Mouse (Mus musculus): ENCODE results near the gene Fbxo34. TPM values are rescaled to one million over a fixed set of nuclear protein-coding genes. Genes with fewer than 3 reads are reported as not detected.
"Not testable (repeated sequence)": the region's sequence is repeated elsewhere in the genome, so short reads cannot be mapped to it uniquely, and the experiment has no call there.

Gene Fbxo34
- polyA plus RNA-seq (2021) = 23.0 TPM

DNA sequence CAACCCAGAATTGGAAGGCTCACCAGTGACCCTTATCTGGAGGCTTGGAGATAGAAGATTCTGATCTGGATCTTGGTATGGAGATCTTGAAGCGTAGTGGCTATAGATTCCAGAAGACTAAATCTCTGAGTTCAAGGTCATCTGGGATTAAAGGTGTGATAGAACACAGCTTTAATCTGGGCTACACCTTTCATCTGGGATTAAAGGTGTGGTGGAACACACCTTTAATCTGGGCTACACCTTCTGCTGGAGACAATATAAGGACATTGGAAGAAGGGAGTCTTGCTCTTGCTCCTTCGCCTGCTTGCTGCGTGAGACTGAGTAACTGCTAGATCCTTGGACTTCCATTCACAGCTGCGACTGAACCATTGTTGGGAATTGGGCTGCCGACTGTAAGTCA, at the start of gene Fbxo34:
Gene Fbxo34 (plus strand): TSS at position 301 of the 400 bp plus-strand sequence.
- CTCF ChIA-PET; DNase-seq (ENCODE audit: low read depth, low spot score); ATAC-seq; in situ Hi-C loops (cut with MboI; ENCODE audit: low pct_unique_long_range_greater_than_20kb); POLR2A ChIA-PET: not testable (repeated sequence)
- peaks cover 12% of the 10 kb centered on the region for H3K27me3 ChIP-seq

DNA sequence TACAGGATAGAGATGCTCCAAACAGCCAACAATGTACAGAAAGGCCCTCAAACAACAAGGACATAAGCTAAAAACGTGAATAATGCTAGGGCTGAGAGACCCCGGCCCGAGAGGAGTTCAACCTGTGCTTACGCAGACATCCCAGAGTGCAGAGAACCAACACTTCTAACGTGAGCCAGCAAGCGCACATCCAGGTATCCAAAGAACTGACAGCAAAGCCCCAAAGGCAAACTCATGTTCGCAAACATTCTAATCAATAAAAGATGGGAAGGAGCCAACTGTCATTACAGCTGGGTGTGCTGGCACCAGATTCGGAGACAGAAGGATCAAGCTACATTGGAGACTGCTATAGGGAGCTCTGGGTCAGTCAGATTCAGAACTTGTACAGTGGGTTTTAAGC, 47.5 kb upstream of the Fbxo34 start:
- in situ Hi-C loops (cut with MboI; ENCODE audit: low pct_unique_long_range_greater_than_20kb) = no loop called here
- DNase-seq (ENCODE audit: low read depth, low spot score) (no peak), ATAC-seq (no peak)
- POLR2A ChIA-PET = no interaction called here
- no peak for TF ChIP-seq CTCF (IDR thresholded peaks at IDR 0.05)
- H3K27me3 ChIP-seq = no peaks in the 10 kb centered on the region
- CTCF ChIA-PET = no interaction called here

DNA sequence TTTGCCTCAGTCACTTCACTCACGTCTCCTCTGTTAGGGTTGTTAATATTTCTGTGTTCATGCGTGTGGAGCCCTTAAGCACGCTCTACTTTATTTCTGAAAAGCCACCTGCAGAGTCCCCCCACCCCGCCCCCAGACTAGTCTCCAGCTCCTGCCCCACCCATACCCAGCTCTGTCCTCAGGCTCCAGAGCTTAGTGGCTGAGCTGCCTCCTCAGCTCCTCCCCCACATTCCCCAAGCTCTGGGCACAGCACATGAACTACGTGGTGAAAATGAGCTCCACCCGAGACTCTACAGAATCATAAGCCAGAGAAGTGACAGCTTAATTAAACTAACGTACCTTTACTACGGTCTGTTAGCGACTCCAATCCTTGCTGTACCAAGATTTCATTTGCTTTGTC, 44.2 kb upstream of the Fbxo34 start:
- DNase-seq (ENCODE audit: low read depth, low spot score) = no peak
- no peaks in the 10 kb centered on the region for H3K27me3 ChIP-seq
- POLR2A ChIA-PET = no interaction called here
- TF ChIP-seq CTCF (IDR thresholded peaks at IDR 0.05) = no peak
- ATAC-seq = no peak
- CTCF ChIA-PET = interaction anchor here (1.3 to 1.4 kb wide), 3 partner anchors 9 to 71 kb away, joined by 3 to 5 read pairs (median 3); no protein-coding TSS in a partner anchor
- in situ Hi-C loops (cut with MboI; ENCODE audit: low pct_unique_long_range_greater_than_20kb) = no loop called here

DNA sequence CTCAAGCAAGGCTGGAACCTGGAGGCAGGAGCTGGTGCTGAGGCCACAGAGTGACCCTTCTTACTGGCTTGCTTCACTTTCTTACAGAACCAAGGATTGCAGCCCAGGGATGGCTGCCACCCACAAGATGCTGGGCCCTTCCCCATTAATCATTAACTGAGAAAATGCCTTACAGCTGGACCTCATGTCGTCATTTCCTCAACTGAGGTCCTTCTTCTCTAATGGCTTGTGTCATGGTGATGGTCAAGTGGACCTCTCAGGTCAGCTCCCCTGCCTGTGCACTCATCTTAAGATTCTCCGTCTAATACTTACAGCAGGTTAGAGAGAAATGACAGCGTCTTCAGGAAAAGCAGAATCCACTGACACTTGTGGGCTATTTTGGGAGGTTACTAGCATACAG, 32.9 kb upstream of the Fbxo34 start:
- POLR2A ChIA-PET = no interaction called here
- CTCF ChIA-PET = interaction anchor here (0.8 to 1.6 kb wide), 2 partner anchors 9 to 16 kb away, joined by 3 to 4 read pairs; no protein-coding TSS in a partner anchor
- ATAC-seq (no peak), DNase-seq (ENCODE audit: low read depth, low spot score) (no peak)
- no peak for TF ChIP-seq CTCF (IDR thresholded peaks at IDR 0.05)
- in situ Hi-C loops (cut with MboI; ENCODE audit: low pct_unique_long_range_greater_than_20kb) = no loop called here
- H3K27me3 ChIP-seq = no peaks in the 10 kb centered on the region

DNA sequence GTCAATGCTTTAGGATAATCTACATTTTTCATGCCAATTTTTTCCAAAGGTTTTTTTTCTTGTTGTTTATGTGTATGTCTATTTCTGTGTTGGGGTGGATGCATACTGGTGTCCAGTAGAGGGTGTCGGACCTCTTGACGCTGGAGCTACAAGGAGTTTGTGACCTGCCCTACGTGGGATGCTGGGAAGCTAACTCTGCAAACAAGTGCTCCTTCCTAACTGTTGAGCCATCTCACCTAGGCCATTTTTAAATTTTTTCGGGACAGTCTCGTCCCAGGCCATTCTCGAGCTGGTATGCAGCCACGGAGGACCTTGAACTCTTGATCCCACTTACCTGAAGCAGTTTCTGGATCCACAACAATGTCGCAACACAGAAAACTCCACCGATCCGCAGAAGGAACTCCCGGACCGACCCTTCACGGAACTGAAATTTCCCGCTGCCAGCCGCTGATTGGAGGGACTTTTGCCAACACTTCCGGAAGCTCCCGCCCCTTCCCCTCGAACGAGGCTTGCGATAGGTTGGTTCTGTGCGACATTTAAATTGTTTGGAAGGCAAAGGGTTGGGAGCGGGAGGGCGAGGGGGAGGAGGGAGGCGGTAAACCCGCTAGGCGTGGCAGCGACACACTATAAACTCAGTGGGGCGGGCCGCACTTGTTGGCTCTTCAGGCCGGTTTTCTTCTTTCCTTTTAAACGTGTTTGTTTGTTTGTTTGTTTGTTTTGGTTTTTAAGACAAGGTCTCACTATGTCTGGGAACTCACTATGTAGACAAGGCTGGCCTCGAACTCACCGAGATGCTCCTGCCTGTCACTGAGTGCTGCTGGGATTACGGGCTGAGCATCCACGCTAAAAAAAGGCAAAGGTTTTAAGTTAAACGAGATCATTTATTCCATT, 32.2 kb upstream of the Fbxo34 start, which contains the start of gene Dlgap5:
Gene Dlgap5 (minus strand): TSS at position 633 of the 891 bp plus-strand sequence.
- no peaks in the 10 kb centered on the region for H3K27me3 ChIP-seq
- peak; percentile 97 for ATAC-seq
- CTCF ChIA-PET = no interaction called here
- peak; percentile 65 for DNase-seq (ENCODE audit: low read depth, low spot score)
- TF ChIP-seq CTCF (IDR thresholded peaks at IDR 0.05) = no peak
- in situ Hi-C loops (cut with MboI; ENCODE audit: low pct_unique_long_range_greater_than_20kb) = no loop called here
- POLR2A ChIA-PET = no interaction called here

DNA sequence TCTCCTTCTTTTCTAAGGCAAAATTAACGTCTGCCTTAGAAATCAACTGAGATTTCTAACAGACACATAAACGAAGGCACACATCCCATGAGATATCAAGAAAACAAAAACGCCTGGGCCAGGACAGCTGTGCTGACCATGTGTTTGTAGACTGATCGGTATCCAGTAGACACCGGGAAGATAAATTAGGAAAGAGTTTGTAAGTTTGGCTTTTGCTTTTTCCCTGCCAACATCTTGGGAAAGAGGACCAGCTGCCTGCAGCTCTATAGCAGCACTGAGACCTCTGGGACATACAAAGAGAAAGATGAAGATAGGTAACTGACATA, 31.6 kb upstream of the Fbxo34 start:
- in situ Hi-C loops (cut with MboI; ENCODE audit: low pct_unique_long_range_greater_than_20kb) = no loop called here

DNA sequence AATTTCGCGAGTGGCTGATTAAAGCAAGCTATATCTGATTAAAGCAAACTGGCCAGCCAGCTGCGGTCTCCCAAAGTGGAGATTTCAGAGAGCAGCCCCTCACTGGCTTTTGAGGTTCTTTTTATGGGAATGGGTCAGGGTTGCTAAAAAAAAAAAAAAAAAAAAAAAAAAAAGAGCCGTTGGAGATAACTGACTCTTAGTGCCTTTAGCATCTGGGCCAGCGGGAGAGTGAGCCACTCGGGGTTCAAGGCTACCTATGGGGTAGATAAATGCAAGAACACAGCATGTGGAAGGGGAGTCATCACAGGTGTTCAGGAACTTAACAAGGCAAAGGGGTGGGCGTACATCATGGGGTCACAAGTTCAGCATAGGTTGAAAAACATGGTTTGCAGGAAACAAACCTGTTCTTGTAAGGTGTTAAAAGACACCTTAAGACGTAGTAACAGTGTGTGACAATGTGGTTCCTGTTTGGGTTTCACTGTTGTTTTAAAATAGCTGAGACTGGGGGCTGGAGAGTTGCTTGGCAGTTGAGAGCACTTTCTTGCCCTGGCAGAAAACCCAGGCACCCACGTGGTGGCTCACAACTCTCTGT, 31.1 kb upstream of the Fbxo34 start:
- no peak for DNase-seq (ENCODE audit: low read depth, low spot score)
- POLR2A ChIA-PET = no interaction called here
- CTCF ChIA-PET = no interaction called here
- ATAC-seq = no peak
- H3K27me3 ChIP-seq = no peaks in the 10 kb centered on the region
- in situ Hi-C loops (cut with MboI; ENCODE audit: low pct_unique_long_range_greater_than_20kb) = no loop called here
- no peak for TF ChIP-seq CTCF (IDR thresholded peaks at IDR 0.05)

More for the DNA sequence above, 31.6 kb upstream of the Fbxo34 start:
- TF ChIP-seq CTCF (IDR thresholded peaks at IDR 0.05) = no peak
- ATAC-seq = no peak
- DNase-seq (ENCODE audit: low read depth, low spot score) = no peak
- ChIA-PET POLR2A (no interaction called here), CTCF (no interaction called here)
- H3K27me3 ChIP-seq = no peaks in the 10 kb centered on the region

DNA sequence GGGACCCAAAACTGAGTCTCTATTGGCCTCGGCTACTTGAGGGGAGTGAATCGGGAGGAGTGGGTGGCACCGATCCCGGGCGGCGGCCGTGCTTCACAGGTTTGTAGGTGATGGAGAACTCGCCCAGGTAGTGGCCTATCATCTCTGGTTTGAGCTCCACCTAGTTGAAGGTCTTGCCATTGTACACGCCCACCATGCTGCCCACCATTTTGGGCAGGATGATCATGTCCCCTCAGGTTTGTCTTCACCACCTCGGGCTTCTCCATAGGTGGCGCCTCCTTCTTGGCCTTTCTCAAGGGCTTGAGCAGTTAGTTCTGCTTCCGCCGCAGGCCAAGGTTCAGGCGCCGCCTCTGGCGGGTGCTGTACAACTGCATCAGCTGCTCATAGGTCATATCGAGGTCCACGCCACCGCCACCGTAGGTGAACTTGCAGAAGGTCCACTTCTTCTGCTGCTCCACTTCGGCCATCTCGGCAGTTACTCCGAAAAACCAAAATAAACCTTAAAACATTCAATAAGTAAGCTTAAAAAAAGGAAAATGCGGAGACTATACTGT, 30.4 kb upstream of the Fbxo34 start:
- ChIA-PET POLR2A (no interaction called here), CTCF (no interaction called here)
- no peak for TF ChIP-seq CTCF (IDR thresholded peaks at IDR 0.05)
- no peak for DNase-seq (ENCODE audit: low read depth, low spot score)
- no peak for ATAC-seq
- H3K27me3 ChIP-seq = no peaks in the 10 kb centered on the region
- in situ Hi-C loops (cut with MboI; ENCODE audit: low pct_unique_long_range_greater_than_20kb) = no loop called here

DNA sequence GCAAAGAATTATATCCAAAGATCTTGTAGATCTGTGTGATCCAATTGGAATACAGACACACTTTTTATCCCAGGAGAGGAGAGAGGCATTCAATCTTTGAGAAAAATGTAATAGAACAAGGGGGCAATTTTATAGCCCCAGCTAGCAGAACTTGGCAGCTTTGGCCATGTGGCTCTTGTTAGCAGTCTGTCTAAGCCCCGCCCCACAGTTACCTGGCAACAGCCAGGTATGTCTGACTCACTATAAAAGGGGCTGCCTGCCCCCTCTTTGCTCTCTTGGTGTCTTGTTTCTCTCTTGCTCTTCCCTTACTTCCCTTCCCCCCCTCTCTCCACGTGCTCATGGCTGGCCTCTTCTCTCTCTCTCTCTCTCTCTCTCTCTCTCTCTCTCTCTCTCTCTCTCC, 28.6 kb upstream of the Fbxo34 start:
- in situ Hi-C loops (cut with MboI; ENCODE audit: low pct_unique_long_range_greater_than_20kb) = no loop called here
- CTCF ChIA-PET = interaction anchor here (0.9 kb wide), 1 partner anchor 51 kb away, joined by 3 read pairs; no protein-coding TSS in a partner anchor
- ATAC-seq (no peak), DNase-seq (ENCODE audit: low read depth, low spot score) (no peak)
- no peaks in the 10 kb centered on the region for H3K27me3 ChIP-seq
- POLR2A ChIA-PET = no interaction called here
- no peak for TF ChIP-seq CTCF (IDR thresholded peaks at IDR 0.05)

DNA sequence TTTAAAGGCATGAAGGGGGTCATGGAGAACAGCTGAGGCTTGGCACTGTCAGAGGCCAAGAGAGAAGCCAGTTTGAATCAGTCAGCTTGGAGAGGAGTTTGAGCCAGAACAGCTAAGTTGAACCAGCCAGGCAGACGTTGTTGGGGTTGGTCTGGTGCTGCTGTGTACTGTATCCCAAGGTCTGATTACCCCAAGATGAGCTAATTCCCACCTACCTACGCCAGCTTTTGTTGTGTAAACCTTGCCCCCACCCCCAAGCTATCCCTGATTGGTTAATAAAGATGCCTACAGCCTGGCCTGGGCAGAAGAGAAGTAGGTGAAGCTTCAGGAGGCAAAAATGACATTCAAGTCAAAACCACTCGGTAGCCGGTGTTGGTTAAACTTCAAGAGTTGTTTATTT, 27.8 kb upstream of the Fbxo34 start:
- no peak for DNase-seq (ENCODE audit: low read depth, low spot score)
- in situ Hi-C loops (cut with MboI; ENCODE audit: low pct_unique_long_range_greater_than_20kb) = no loop called here
- H3K27me3 ChIP-seq = no peaks in the 10 kb centered on the region
- ATAC-seq = no peak
- ChIA-PET POLR2A (no interaction called here), CTCF (no interaction called here)
- no peak for TF ChIP-seq CTCF (IDR thresholded peaks at IDR 0.05)

DNA sequence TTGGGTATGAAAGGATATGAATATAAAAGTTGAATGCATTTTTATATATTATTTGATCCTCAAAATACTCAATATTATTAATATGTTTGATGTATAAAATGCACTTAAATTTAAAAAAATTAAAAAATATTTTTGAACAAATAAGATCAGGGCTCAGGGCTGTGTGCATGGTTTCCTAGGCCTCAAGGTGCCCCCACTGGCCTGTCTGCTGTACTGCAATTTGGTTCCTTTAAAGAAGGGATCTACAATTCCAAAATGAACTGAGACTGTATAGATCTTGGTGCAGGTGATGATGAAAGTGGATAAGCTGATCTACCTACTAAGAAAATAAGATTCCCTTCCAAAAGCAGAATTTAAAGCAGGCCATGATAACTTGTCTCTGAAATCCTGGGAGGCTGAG, 17.2 kb upstream of the Fbxo34 start:
- DNase-seq (ENCODE audit: low read depth, low spot score) = no peak
- in situ Hi-C loops (cut with MboI; ENCODE audit: low pct_unique_long_range_greater_than_20kb) = no loop called here
- no peak for ATAC-seq
- CTCF ChIA-PET = interaction anchor here (0.8 to 0.9 kb wide), 3 partner anchors 8 to 82 kb away, joined by 3 read pairs; no protein-coding TSS in a partner anchor
- H3K27me3 ChIP-seq = no peaks in the 10 kb centered on the region
- TF ChIP-seq CTCF (IDR thresholded peaks at IDR 0.05) = peak; percentile 49
- POLR2A ChIA-PET = no interaction called here
